15 mouse cellular contexts compared by ENCODE assay signal in the genomic region with DNA sequence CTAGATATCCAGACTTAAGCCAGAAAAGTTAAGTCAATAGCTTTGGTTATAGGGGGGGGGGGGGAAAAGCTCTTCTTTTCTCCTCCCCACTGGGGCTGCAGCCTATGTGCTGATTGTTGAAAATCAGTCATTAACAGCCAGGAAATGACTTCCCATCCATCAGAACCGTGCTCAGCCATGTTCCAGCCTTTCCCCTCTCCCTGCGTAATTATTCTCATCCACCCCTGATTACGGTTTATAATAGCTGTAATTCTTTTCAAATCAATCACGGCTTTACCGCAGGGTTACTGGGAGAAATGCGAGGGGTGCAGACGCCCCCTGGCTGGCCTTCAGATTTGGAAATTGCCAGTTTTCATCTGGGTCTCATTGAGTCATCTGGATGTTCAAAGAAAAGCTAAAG.
A peak's percentile ranks its signal among the peaks of the same experiment; 100 is the strongest.
DNase-seq lines count a peak whose midpoint lies in the region; ATAC-seq lines count a peak whose summit lies in the region.
"Had no signal": no experiment of that assay in that cellular context is flagged by ENCODE, and none has a peak within 500 bp of the region (broad histone marks: within the 10 kb centered on the region; RNA-seq: fewer than 3 reads in every experiment).

No protein-coding gene starts in this region.

- H3K9me3 ChIP-seq in midbrain, embryonic 14.5 days (ENCODE audit: control insufficient read depth, low read length), result no peaks in the 10 kb centered on the region
- H3K9me3 ChIP-seq in midbrain, embryonic 10.5 days (replicated peaks), result peaks cover 4% of the 10 kb centered on the region
- 0 out of 2 replicates have a peak, but pooled peaks cover 5% of the 10 kb centered on the region for H3K9me3 ChIP-seq in embryonic facial prominence, embryonic 14.5 days (ENCODE audit: control insufficient read depth, low read length)
- H3K9me3 ChIP-seq in hindbrain, embryonic 11.5 days (ENCODE audit: control insufficient read depth, low read length), result no peaks in the 10 kb centered on the region
- H3K9me3 ChIP-seq in neural tube, embryonic 15.5 days (replicated peaks), result no peaks in the 10 kb centered on the region

- no peak overlapping the region for H3K27ac ChIP-seq in midbrain, embryonic 14.5 days (replicated peaks; ENCODE audit: low read depth, low read length)
- H3K27ac ChIP-seq in midbrain, embryonic 10.5 days (replicated peaks), result no peak overlapping the region
- peak overlapping the region; percentile 80 for H3K27ac ChIP-seq in embryonic facial prominence, embryonic 14.5 days (replicated peaks; ENCODE audit: low read depth, low read length)
- H3K27ac ChIP-seq in hindbrain, embryonic 11.5 days (ENCODE audit: low read depth, low read length), result peak overlapping the region; percentile 51; the same call in 1 of the 2 replicates
- 0 out of 2 replicates have a peak overlapping the region, but pooled peaks have one; percentile 28 for H3K27ac ChIP-seq in neural tube, embryonic 15.5 days (replicated peaks)
- H3K27ac ChIP-seq: limb, embryonic 12.5 days had no signal

- no peak for ATAC-seq in midbrain, embryonic 14.5 days (ENCODE audit: low FRiP score, low TSS enrichment)
- ATAC-seq in embryonic facial prominence, embryonic 14.5 days (ENCODE audit: low read depth), result peak; percentile 85
- no peak for ATAC-seq in hindbrain, embryonic 11.5 days (ENCODE audit: low FRiP score)
- ATAC-seq in neural tube, embryonic 15.5 days (ENCODE audit: low FRiP score), result no peak
- ATAC-seq: intestine, postnatal 0 days; Patski had no signal

- no peaks in the 10 kb centered on the region for H3K36me3 ChIP-seq in midbrain, embryonic 14.5 days (ENCODE audit: control insufficient read depth, insufficient read depth, low read length)
- no peaks in the 10 kb centered on the region for H3K36me3 ChIP-seq in midbrain, embryonic 10.5 days
- H3K36me3 ChIP-seq in embryonic facial prominence, embryonic 14.5 days (ENCODE audit: control insufficient read depth, insufficient read depth, low read length), result no peaks in the 10 kb centered on the region
- no peaks in the 10 kb centered on the region for H3K36me3 ChIP-seq in hindbrain, embryonic 11.5 days (ENCODE audit: control insufficient read depth, insufficient read depth, low read length)
- H3K36me3 ChIP-seq in neural tube, embryonic 15.5 days, result no peaks in the 10 kb centered on the region
- H3K36me3 ChIP-seq: limb, embryonic 12.5 days had no signal

- DNase-seq in midbrain, embryonic 14.5 days, result peak; percentile 24
- no peak for DNase-seq in midbrain, embryonic 10.5 days (ENCODE audit: low spot score)
- peak; percentile 76 for DNase-seq in embryonic facial prominence, embryonic 14.5 days (ENCODE audit: low spot score)
- DNase-seq in hindbrain, embryonic 11.5 days (ENCODE audit: low spot score), result no peak
- DNase-seq in left cerebral cortex, adult 18-20 months (ENCODE audit: low spot score in 2 of 2), result no peak
- no peak for DNase-seq in layer of hippocampus, postnatal 25 days (ENCODE audit: extremely low spot score in 1 of 2, low spot score in 1 of 2)
- DNase-seq: cerebellum, postnatal 14 days; layer of hippocampus, postnatal 36 days; lung, adult 18-20 months; right cerebral cortex, adult 18-20 months had no signal

- no peak overlapping the region for H3K9ac ChIP-seq in midbrain, embryonic 14.5 days (replicated peaks; ENCODE audit: low read length)
- no peak overlapping the region for H3K9ac ChIP-seq in embryonic facial prominence, embryonic 14.5 days (ENCODE audit: low read depth, low read length)
- no peak overlapping the region for H3K9ac ChIP-seq in hindbrain, embryonic 11.5 days (ENCODE audit: low read depth, low read length)
- H3K9ac ChIP-seq in neural tube, embryonic 15.5 days (replicated peaks), result no peak overlapping the region
- H3K9ac ChIP-seq: limb, embryonic 12.5 days had no signal

- H3K4me3 ChIP-seq in midbrain, embryonic 14.5 days (replicated peaks; ENCODE audit: low read depth, low read length), result no peak overlapping the region
- H3K4me3 ChIP-seq in midbrain, embryonic 10.5 days, result no peak overlapping the region
- H3K4me3 ChIP-seq in embryonic facial prominence, embryonic 14.5 days (ENCODE audit: low read depth, low read length), result no peak overlapping the region
- no peak overlapping the region for H3K4me3 ChIP-seq in hindbrain, embryonic 11.5 days (ENCODE audit: low read depth, low read length)
- H3K4me3 ChIP-seq in neural tube, embryonic 15.5 days (replicated peaks), result no peak overlapping the region
- H3K4me3 ChIP-seq: limb, embryonic 12.5 days; megakaryocyte, embryonic 14.5 days had no signal

- WGBS in midbrain, embryonic 14.5 days, result 32% methylated on average over 7 of the region's 7 CpGs
- WGBS in midbrain, embryonic 10.5 days, result 74% methylated on average over 7 of the region's 7 CpGs
- 27% methylated on average over 7 of the region's 7 CpGs for WGBS in embryonic facial prominence, embryonic 14.5 days
- 27% methylated on average over 7 of the region's 7 CpGs for WGBS in hindbrain, embryonic 11.5 days
- WGBS in neural tube, embryonic 15.5 days, result 11% methylated on average over 7 of the region's 7 CpGs

- H3K4me2 ChIP-seq in midbrain, embryonic 14.5 days (ENCODE audit: low read length), result no peak overlapping the region
- no peak overlapping the region for H3K4me2 ChIP-seq in embryonic facial prominence, embryonic 14.5 days (ENCODE audit: low read depth, low read length)
- H3K4me2 ChIP-seq in hindbrain, embryonic 11.5 days (replicated peaks; ENCODE audit: low read depth, low read length), result no peak overlapping the region
- H3K4me2 ChIP-seq in neural tube, embryonic 15.5 days, result no peak overlapping the region
- H3K4me2 ChIP-seq: limb, embryonic 12.5 days had no signal

- H3K4me1 ChIP-seq in midbrain, embryonic 14.5 days (ENCODE audit: control insufficient read depth, insufficient read depth, low read length), result no peaks in the 10 kb centered on the region
- H3K4me1 ChIP-seq in midbrain, embryonic 10.5 days, result peaks cover 13% of the 10 kb centered on the region
- peaks cover 18% of the 10 kb centered on the region for H3K4me1 ChIP-seq in embryonic facial prominence, embryonic 14.5 days (ENCODE audit: control insufficient read depth, insufficient read depth, low read length)
- 0 out of 2 replicates have a peak, but pooled peaks cover 5% of the 10 kb centered on the region for H3K4me1 ChIP-seq in hindbrain, embryonic 11.5 days (replicated peaks; ENCODE audit: control insufficient read depth, insufficient read depth, low read length)
- peaks cover 9% of the 10 kb centered on the region; the same call in 1 of the 2 replicates for H3K4me1 ChIP-seq in neural tube, embryonic 15.5 days
- H3K4me1 ChIP-seq: megakaryocyte, embryonic 14.5 days had no signal

- no peaks in the 10 kb centered on the region for H3K27me3 ChIP-seq in midbrain, embryonic 14.5 days (ENCODE audit: control insufficient read depth, insufficient read depth, low read length)
- H3K27me3 ChIP-seq in midbrain, embryonic 10.5 days (ENCODE audit: low read depth, poor library complexity, severe bottlenecking), result no peaks in the 10 kb centered on the region
- H3K27me3 ChIP-seq in embryonic facial prominence, embryonic 14.5 days (replicated peaks; ENCODE audit: control insufficient read depth, insufficient read depth, low read length), result no peaks in the 10 kb centered on the region
- H3K27me3 ChIP-seq in hindbrain, embryonic 11.5 days (ENCODE audit: control insufficient read depth, insufficient read depth, low read length), result no peaks in the 10 kb centered on the region
- H3K27me3 ChIP-seq in neural tube, embryonic 15.5 days (replicated peaks), result no peaks in the 10 kb centered on the region

Comparison
In these comparisons a context has a peak if more than half of its experiments do, and no peak if none do; other contexts are left out.
1. DNase-seq: peak in midbrain, embryonic 14.5 days (single experiment) and embryonic facial prominence, embryonic 14.5 days (single experiment); none in midbrain, embryonic 10.5 days (single experiment), hindbrain, embryonic 11.5 days (single experiment), left cerebral cortex, adult 18-20 months (0 of 2) and layer of hippocampus, postnatal 25 days (0 of 2).
2. H3K27ac ChIP-seq: peak in embryonic facial prominence, embryonic 14.5 days (single experiment), hindbrain, embryonic 11.5 days (single experiment) and neural tube, embryonic 15.5 days (single experiment); none in midbrain, embryonic 14.5 days (single experiment) and midbrain, embryonic 10.5 days (single experiment).